Mouse (Mus musculus) C2C12 (cell line): ENCODE data around the gene Apex1. TPM values are rescaled to one million over a fixed set of nuclear protein-coding genes. Genes with fewer than 3 reads are reported as not detected.
"Not testable (repeated sequence)": the region's sequence is repeated elsewhere in the genome, so short reads cannot be mapped to it uniquely, and the experiment has no call there.

Experiments
- H3K27me3 ChIP-seq: one replicate; pipeline ENCODE4 v1.6.1; 2011; ENCODE audit not compliant: control insufficient read depth, insufficient read depth, insufficient read length
- H3K36me3 ChIP-seq: one replicate; pipeline ENCODE4 v1.6.1; 2011; ENCODE audit not compliant: control insufficient read depth, insufficient read depth
- H3K4me3 ChIP-seq: one replicate; pipeline ENCODE4 v1.5.1; 2011; ENCODE audit warnings: mild to moderate bottlenecking, control low read depth; ENCODE audit not compliant: poor library complexity, insufficient read depth, severe bottlenecking
- H3K79me2 ChIP-seq: one replicate; pipeline ENCODE4 v1.6.1; 2011; ENCODE audit not compliant: control insufficient read depth, insufficient read depth
- H3K79me3 ChIP-seq: one replicate; pipeline ENCODE4 v1.6.1; 2011; ENCODE audit warnings: low read depth, control low read depth
- H3ac ChIP-seq: one replicate; pipeline ENCODE3; 2011; ENCODE audit warnings: low read depth; ENCODE audit not compliant: control insufficient read depth, insufficient read length
- CEBPB ChIP-seq: IDR thresholded peaks from one replicate; pipeline ENCODE4 v1.6.1; 2011; ENCODE audit warnings: low read depth, mild to moderate bottlenecking, control low read depth, moderate library complexity
- CTCF ChIP-seq: IDR thresholded peaks from one replicate; pipeline ENCODE4 v1.5.1; 2011; ENCODE audit not compliant: control insufficient read depth, insufficient read depth, insufficient read length
- FOSL1 ChIP-seq: IDR thresholded peaks from one replicate; pipeline ENCODE4 v1.8.0; 2011; ENCODE audit warnings: mild to moderate bottlenecking, low read length; ENCODE audit not compliant: poor library complexity, insufficient read depth, severe bottlenecking
- MAX ChIP-seq: IDR thresholded peaks from one replicate; pipeline ENCODE4 v1.6.1; 2011; ENCODE audit warnings: mild to moderate bottlenecking, control low read depth
- MYOD1 ChIP-seq: IDR thresholded peaks from one replicate; pipeline ENCODE4 v1.6.1; 2011; ENCODE audit warnings: low read depth; ENCODE audit not compliant: control insufficient read depth, insufficient read length
- MYOG ChIP-seq: IDR thresholded peaks from one replicate; pipeline ENCODE4 v1.6.1; 2011; ENCODE audit not compliant: control insufficient read depth, insufficient read length; ENCODE audit errors: extremely low read depth
- USF1 ChIP-seq: IDR thresholded peaks from one replicate; pipeline ENCODE4 v1.6.1; 2011; ENCODE audit warnings: low read depth, mild to moderate bottlenecking, control low read depth, moderate library complexity
- polyA plus RNA-seq: library from polyadenylated mRNA; unstranded; fragments of >200 nt; fragmentation: generic; extraction: Trizol; gene quantifications from one replicate; pipeline ENCODE4 v1.2.1, GENCODE M21; 2012; ENCODE audit warnings: missing spikeins

Gene Apex1
- polyA plus RNA-seq, 1 experiment = 289 TPM

DNA sequence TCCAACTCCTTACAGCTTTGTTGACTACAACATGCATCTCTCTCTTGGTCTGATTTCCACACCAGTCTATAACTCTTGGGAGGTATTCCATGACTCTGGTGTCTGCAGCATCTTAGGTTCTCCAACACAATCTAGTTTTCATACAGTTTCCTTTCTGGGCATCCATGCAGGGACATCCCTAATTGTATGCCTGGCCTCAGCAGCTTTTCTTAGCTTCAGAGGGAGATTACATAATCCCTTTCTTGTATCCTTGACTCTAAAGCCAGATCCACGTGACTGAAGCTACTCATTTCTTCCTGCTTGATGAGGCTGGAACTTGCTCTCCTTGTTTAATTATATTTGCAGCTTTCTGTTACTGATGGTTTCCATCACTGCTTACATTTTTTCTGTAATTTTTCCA, 11.9 kb downstream of the Apex1 start:
- no peaks in the 10 kb centered on the region for H3K79me2 ChIP-seq
- H3K36me3 ChIP-seq = no peaks in the 10 kb centered on the region
- no peak overlapping the region for H3ac ChIP-seq
- no peaks in the 10 kb centered on the region for H3K27me3 ChIP-seq
- TF ChIP-seq CTCF = no peak
- no peak for TF ChIP-seq MAX
- TF ChIP-seq USF1 = no peak
- TF ChIP-seq MYOD1 = no peak
- TF ChIP-seq FOSL1 = no peak
- no peak for TF ChIP-seq CEBPB
- TF ChIP-seq MYOG = no peak
- no peaks in the 10 kb centered on the region for H3K79me3 ChIP-seq
- H3K4me3 ChIP-seq = no peak overlapping the region

- H3K79me3 ChIP-seq = no peaks in the 10 kb centered on the region
- H3K36me3 ChIP-seq = no peaks in the 10 kb centered on the region
- no peaks in the 10 kb centered on the region for H3K27me3 ChIP-seq
- no peak for TF ChIP-seq MAX
- TF ChIP-seq CTCF = no peak
- TF ChIP-seq MYOG = no peak
- TF ChIP-seq MYOD1 = no peak
- TF ChIP-seq USF1 = no peak
- no peak for TF ChIP-seq CEBPB
- TF ChIP-seq FOSL1 = no peak
- no peak overlapping the region for H3ac ChIP-seq
- no peaks in the 10 kb centered on the region for H3K79me2 ChIP-seq
- H3K4me3 ChIP-seq = no peak overlapping the region
Observed at GRCm38 (mm10) chr14:50938119-50938908, 13.5 kb downstream of the Apex1 start.

DNA sequence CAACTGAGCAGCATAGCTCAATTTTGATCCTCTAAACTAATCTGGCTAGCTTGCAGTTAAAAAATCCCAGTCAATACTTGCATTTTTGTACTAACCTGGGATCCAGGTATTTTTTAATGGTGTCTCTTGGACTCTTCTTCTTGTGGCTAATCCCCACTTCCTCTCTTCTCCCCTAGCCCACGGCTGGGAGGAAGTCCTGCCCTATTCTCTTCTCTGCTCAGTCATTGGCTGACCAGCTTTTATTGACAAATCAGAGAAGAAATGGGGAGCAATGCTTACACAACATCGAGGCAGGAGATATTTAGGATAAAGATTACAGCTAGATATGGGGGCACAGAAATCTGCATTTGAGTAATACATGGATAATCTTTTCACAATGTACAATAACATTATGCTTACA, 14.2 kb downstream of the Apex1 start:
- Histone ChIP-seq H3K79me3 (no peaks in the 10 kb centered on the region), H3ac (no peak overlapping the region), H3K27me3 (no peaks in the 10 kb centered on the region), H3K4me3 (no peak overlapping the region), H3K79me2 (no peaks in the 10 kb centered on the region), H3K36me3 (no peaks in the 10 kb centered on the region)
- no peak for TF ChIP-seq FOSL1
- TF ChIP-seq CEBPB = no peak
- TF ChIP-seq CTCF = no peak
- no peak for TF ChIP-seq MYOD1
- no peak for TF ChIP-seq USF1
- TF ChIP-seq MYOG = no peak
- TF ChIP-seq MAX = no peak

GRCm38 (mm10) chr14:50943932-50944667, 19.3 kb downstream of the Apex1 start, which contains the start of gene Gm49342:
Gene Gm49342 (plus strand): TSS chr14:50944517.
- Histone ChIP-seq H3ac (peak within 1 kb of the TSS; percentile 59), H3K4me3 (peak within 1 kb of the TSS; percentile 32), H3K27me3 (no peaks in the 10 kb centered on the region), H3K79me3 (peaks cover 1% of the 10 kb centered on the region), H3K79me2 (peaks cover 5% of the 10 kb centered on the region), H3K36me3 (no peaks in the 10 kb centered on the region)
- TF ChIP-seq CTCF (peak; percentile 12), FOSL1 (no peak), MYOD1 (no peak), CEBPB (peak; percentile 78)

- H3ac ChIP-seq, H3K36me3 ChIP-seq, H3K27me3 ChIP-seq, H3K79me2 ChIP-seq, H3K79me3 ChIP-seq: not testable (repeated sequence)
- peak overlapping the region; percentile 32 for H3K4me3 ChIP-seq
Observed at GRCm38 (mm10) chr14:50944668-50945033, 19.9 kb downstream of the Apex1 start.

- not testable (repeated sequence) for H3K27me3 ChIP-seq, H3ac ChIP-seq, H3K79me2 ChIP-seq, H3K36me3 ChIP-seq, H3K79me3 ChIP-seq
- H3K4me3 ChIP-seq = peak overlapping the region; percentile 32
Observed at GRCm38 (mm10) chr14:50945081-50945480, 20.3 kb downstream of the Apex1 start.

DNA sequence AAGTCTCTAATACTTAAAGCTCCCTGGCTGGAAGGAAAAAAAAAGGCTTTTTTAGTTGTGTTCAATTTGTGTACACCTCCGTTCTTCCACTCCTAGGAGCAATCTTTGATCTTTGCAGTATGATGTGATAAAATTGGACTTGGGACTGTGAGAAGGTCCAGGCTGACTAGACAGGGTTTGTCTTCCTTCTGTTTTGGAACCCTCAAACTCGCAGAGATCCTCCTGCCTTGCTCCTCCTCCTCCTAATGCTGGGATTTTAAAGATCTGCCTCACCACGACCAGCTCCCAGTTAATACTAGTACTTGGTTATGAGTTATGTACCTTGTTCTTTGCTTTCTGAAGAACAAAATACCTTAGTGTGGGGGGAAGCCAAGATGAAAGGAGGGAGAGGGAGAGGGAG, 20.8 kb downstream of the Apex1 start:
- not testable (repeated sequence) for H3ac ChIP-seq, H3K79me2 ChIP-seq, H3K36me3 ChIP-seq, H3K27me3 ChIP-seq, H3K79me3 ChIP-seq
- peak overlapping the region; percentile 32 for H3K4me3 ChIP-seq
